Comparison of ENCODE assay signal across 25 mouse cellular contexts in genomic region chr17:72973041-72973440, GRCm38 (mm10). TPM values are rescaled to one million over a fixed set of nuclear protein-coding genes. Genes with fewer than 3 reads are reported as not detected.
DNase-seq lines count a peak whose midpoint lies in the region; ATAC-seq and TF ChIP-seq lines count a peak whose summit lies in the region.
"Had no signal": no experiment of that assay in that cellular context is flagged by ENCODE, and none has a peak within 500 bp of the region (broad histone marks: within the 10 kb centered on the region; RNA-seq: fewer than 3 reads in every experiment).

No protein-coding gene starts in this region.

- intact Hi-C loops in heart, postnatal 14 days (cut with DNase I), result loop anchor here (2.0 to 5.0 kb wide), 2 partner anchors 36 to 54 kb away; partner anchors contain the start of gene Lbh

- no peak overlapping the region for H3K4me2 ChIP-seq in heart, embryonic 11.5 days
- no peak overlapping the region for H3K4me2 ChIP-seq in liver, embryonic 12.5 days
- H3K4me2 ChIP-seq in heart, embryonic 13.5 days, result peak overlapping the region; percentile 1; the same call in 1 of the 2 replicates
- H3K4me2 ChIP-seq: hindbrain, embryonic 15.5 days; liver, embryonic 15.5 days; lung, embryonic 15.5 days; neural tube, embryonic 13.5 days had no signal

- DNase-seq in heart, adult 11 months, result peak; percentile 96
- DNase-seq in liver, adult 2 months (ENCODE audit: extremely low read depth, low read depth, low spot score), result peak; percentile 32
- peak; percentile 22 to 68 for DNase-seq in heart, postnatal 14 days
- DNase-seq in Muller cell, postnatal 12 days (ENCODE audit: inconsistent ontology term), result no peak
- DNase-seq: cerebellum, adult 2 months; cerebellum, postnatal 36 days; gastrocnemius, postnatal 14 days; kidney, adult 2 months; kidney, postnatal 36 days; thymus, postnatal 4 days had no signal

- no peak overlapping the region for H3K4me3 ChIP-seq in heart, embryonic 11.5 days (ENCODE audit: low read depth, low read length)
- H3K4me3 ChIP-seq in liver, adult 2 months (ENCODE audit: insufficient read depth, low read depth, low read length), result no peak overlapping the region
- H3K4me3 ChIP-seq in liver, embryonic 12.5 days, result no peak overlapping the region
- H3K4me3 ChIP-seq in heart, embryonic 13.5 days, result no peak overlapping the region
- H3K4me3 ChIP-seq: hindbrain, embryonic 15.5 days; liver, embryonic 15.5 days; lung, embryonic 15.5 days; midbrain, embryonic 10.5 days; myocyte; neural tube, embryonic 13.5 days had no signal

- ATAC-seq in heart, embryonic 11.5 days (replicated peaks; ENCODE audit: insufficient number of reproducible peaks, low FRiP score, low TSS enrichment), result no peak
- no peak for ATAC-seq in liver, embryonic 12.5 days
- ATAC-seq in heart, embryonic 13.5 days (ENCODE audit: extremely low read depth, insufficient number of reproducible peaks, low FRiP score, low TSS enrichment), result no peak
- ATAC-seq in megakaryocyte-erythroid progenitor cell, adult 5-6 weeks (replicated peaks; ENCODE audit: low FRiP score, low TSS enrichment, poor library complexity, severe bottlenecking), result no peak
- ATAC-seq: CD4-positive, CD25-positive, alpha-beta regulatory T cell, adult 4 months; forebrain, embryonic 14.5 days; midbrain, embryonic 16.5 days; Patski had no signal

- H3K27ac ChIP-seq in heart, embryonic 11.5 days (ENCODE audit: low read depth, low read length), result no peak overlapping the region
- H3K27ac ChIP-seq in liver, adult 2 months (replicated peaks; ENCODE audit: insufficient read depth, low read depth, low read length), result no peak overlapping the region
- H3K27ac ChIP-seq in liver, embryonic 12.5 days, result no peak overlapping the region
- peak overlapping the region; percentile 82 for H3K27ac ChIP-seq in heart, embryonic 13.5 days (replicated peaks)
- H3K27ac ChIP-seq: hindbrain, embryonic 15.5 days; liver, embryonic 15.5 days; lung, embryonic 15.5 days; macrophage; midbrain, embryonic 10.5 days; neural tube, embryonic 13.5 days had no signal

- H3K9ac ChIP-seq in heart, embryonic 11.5 days (ENCODE audit: low read depth, low read length), result no peak overlapping the region
- H3K9ac ChIP-seq in liver, adult 2 months (ENCODE audit: low read depth, low read length), result no peak overlapping the region
- no peak overlapping the region for H3K9ac ChIP-seq in liver, embryonic 12.5 days
- no peak overlapping the region for H3K9ac ChIP-seq in heart, embryonic 13.5 days
- H3K9ac ChIP-seq: hindbrain, embryonic 15.5 days; liver, embryonic 15.5 days; lung, embryonic 15.5 days; neural tube, embryonic 13.5 days had no signal

- H3K27me3 ChIP-seq in heart, embryonic 11.5 days (ENCODE audit: control insufficient read depth, insufficient read depth, low read length), result no peaks in the 10 kb centered on the region
- H3K27me3 ChIP-seq in liver, adult 2 months (ENCODE audit: control insufficient read depth, insufficient read depth, low read length), result no peaks in the 10 kb centered on the region
- no peaks in the 10 kb centered on the region for H3K27me3 ChIP-seq in liver, embryonic 12.5 days (replicated peaks)
- no peaks in the 10 kb centered on the region for H3K27me3 ChIP-seq in heart, embryonic 13.5 days (replicated peaks)
- H3K27me3 ChIP-seq: hindbrain, embryonic 15.5 days; liver, embryonic 15.5 days; lung, embryonic 15.5 days; neural tube, embryonic 13.5 days; Patski had no signal

- H3K9me3 ChIP-seq in heart, embryonic 11.5 days (replicated peaks; ENCODE audit: control insufficient read depth, low read length), result no peaks in the 10 kb centered on the region
- H3K9me3 ChIP-seq in liver, embryonic 12.5 days (replicated peaks), result no peaks in the 10 kb centered on the region
- H3K9me3 ChIP-seq in heart, embryonic 13.5 days, result no peaks in the 10 kb centered on the region
- H3K9me3 ChIP-seq: hindbrain, embryonic 15.5 days; liver, embryonic 15.5 days; lung, embryonic 15.5 days; midbrain, embryonic 10.5 days; neural tube, embryonic 13.5 days had no signal

- no peaks in the 10 kb centered on the region for H3K79me2 ChIP-seq in liver, adult 2 months (ENCODE audit: control insufficient read depth, insufficient read depth, low read length)

- 67% methylated on average over 5 of the region's 5 CpGs for WGBS in heart, embryonic 11.5 days (ENCODE audit: insufficient replicate concordance)
- WGBS in liver, adult 2 months, result 91% methylated on average over 5 of the region's 5 CpGs
- 78% methylated on average over 5 of the region's 5 CpGs for WGBS in liver, embryonic 12.5 days (ENCODE audit: insufficient replicate concordance)
- WGBS in heart, embryonic 13.5 days, result 42% methylated on average over 5 of the region's 5 CpGs

- TF ChIP-seq POLR2A in liver, adult 2 months (IDR thresholded peaks at IDR 0.05; ENCODE audit: extremely low read depth, insufficient read depth, low read length), result no peak

- no peak for TF ChIP-seq CTCF in liver, adult 2 months (IDR thresholded peaks at IDR 0.05; ENCODE audit: low read depth, low read length)

- peaks cover 18% of the 10 kb centered on the region for H3K4me1 ChIP-seq in heart, embryonic 11.5 days (ENCODE audit: control insufficient read depth, insufficient read depth, low read length)
- peaks cover 4% of the 10 kb centered on the region; the same call in 1 of the 2 replicates for H3K4me1 ChIP-seq in liver, adult 2 months (ENCODE audit: control insufficient read depth, insufficient read depth, low read length)
- H3K4me1 ChIP-seq in liver, embryonic 12.5 days, result peaks cover 27% of the 10 kb centered on the region
- H3K4me1 ChIP-seq in heart, embryonic 13.5 days, result peaks cover 71% of the 10 kb centered on the region
- H3K4me1 ChIP-seq: hindbrain, embryonic 15.5 days; midbrain, embryonic 10.5 days; neural tube, embryonic 13.5 days had no signal

- H3K36me3 ChIP-seq in heart, embryonic 11.5 days (ENCODE audit: control insufficient read depth, insufficient read depth, low read length), result no peaks in the 10 kb centered on the region
- H3K36me3 ChIP-seq in liver, adult 2 months (ENCODE audit: control insufficient read depth, insufficient read depth, low read length), result no peaks in the 10 kb centered on the region
- H3K36me3 ChIP-seq in liver, embryonic 12.5 days, result no peaks in the 10 kb centered on the region
- no peaks in the 10 kb centered on the region for H3K36me3 ChIP-seq in heart, embryonic 13.5 days
- H3K36me3 ChIP-seq: hindbrain, embryonic 15.5 days; liver, embryonic 15.5 days; lung, embryonic 15.5 days; midbrain, embryonic 10.5 days; neural tube, embryonic 13.5 days had no signal

RNA-seq across cellular contexts. Expression of gene Lbh, which starts 54.9 kb away (rescaled TPM):
- 19.1 and 22.8 TPM in 2 replicates for polyA plus RNA-seq in heart, embryonic 11.5 days (2014; fragmentation: Nextera tagmentation; extraction: Ambion mirVana)
- 3.6 and 5.1 TPM in 2 replicates for total RNA-seq in liver, adult 2 months (2014; rRNA removed)
- polyA plus RNA-seq in liver, adult 2 months (2012; rRNA removed), result 9.6 and 9.8 TPM in 2 replicates
- polyA plus RNA-seq in liver, embryonic 12.5 days (2016; fragmentation: Nextera tagmentation; extraction: Ambion mirVana), result 1.4 TPM in 2 replicates
- polyA plus RNA-seq in heart, embryonic 13.5 days (2015; fragmentation: Nextera tagmentation; extraction: Ambion mirVana), result 25.6 and 30.8 TPM in 2 replicates
- 100 to 1,000 TPM; 318 to 323 TPM for total RNA-seq in heart, postnatal 14 days (2021)
- 5.4 and 7.4 TPM in 2 replicates for total RNA-seq in megakaryocyte-erythroid progenitor cell, adult 5-6 weeks (2014; fragmentation: Nextera tagmentation)
- total RNA-seq in megakaryocyte-erythroid progenitor cell, adult 5-6 weeks (2017), result 3.9 and 4.4 TPM in 2 replicates
